Mouse (Mus musculus): ENCODE data around the gene Utp6. TPM values are rescaled to one million over a fixed set of nuclear protein-coding genes. Genes with fewer than 3 reads are reported as not detected.

Gene Utp6
- total and polyA plus RNA-seq, 3 experiments: 2.1 to 43.0 (median 41.8) TPM

- DNase-seq: no peak
Observed at GRCm38 (mm10) chr11:79962877-79963183, 640 bp upstream of the Utp6 start.

GRCm38 (mm10) chr11:79961346-79962124 lies 655 bp downstream of the Utp6 start:
- DNase-seq: no peak

GRCm38 (mm10) chr11:79947265-79947664 lies 14.9 kb downstream of the Utp6 start:
- no peak for DNase-seq

GRCm38 (mm10) chr11:79943601-79944000 lies 18.6 kb downstream of the Utp6 start:
- DNase-seq: no peak

GRCm38 (mm10) chr11:79943136-79943535 lies 19.1 kb downstream of the Utp6 start:
- no peak for DNase-seq

- DNase-seq: no peak
Observed at GRCm38 (mm10) chr11:79935766-79936165, 26.4 kb downstream of the Utp6 start.

GRCm38 (mm10) chr11:79922766-79923165 lies 39.4 kb downstream of the Utp6 start:
- no peak for DNase-seq

- DNase-seq: no peak
Observed at GRCm38 (mm10) chr11:79922157-79922556, 40.0 kb downstream of the Utp6 start.

- no peak for DNase-seq
Observed at GRCm38 (mm10) chr11:79920505-79921025, 41.6 kb downstream of the Utp6 start.

GRCm38 (mm10) chr11:79919685-79920504 lies 42.3 kb downstream of the Utp6 start:
- peak; percentile 83 for DNase-seq

GRCm38 (mm10) chr11:79915696-79916349 lies 46.4 kb downstream of the Utp6 start:
- DNase-seq: no peak

GRCm38 (mm10) chr11:79908600-79909483 lies 53.3 kb downstream of the Utp6 start:
- no peak for DNase-seq

GRCm38 (mm10) chr11:79906920-79907319 lies 55.3 kb downstream of the Utp6 start:
- no peak for DNase-seq

- no peak for DNase-seq
Observed at GRCm38 (mm10) chr11:79902881-79903481, 59.2 kb downstream of the Utp6 start.

GRCm38 (mm10) chr11:79901146-79901545 lies 61.0 kb downstream of the Utp6 start:
- no peak for DNase-seq

- no peak for DNase-seq
Observed at GRCm38 (mm10) chr11:79892259-79892658, 69.9 kb downstream of the Utp6 start.

- DNase-seq: no peak
Observed at GRCm38 (mm10) chr11:79890822-79891221, 71.4 kb downstream of the Utp6 start.

- DNase-seq: no peak
Observed at GRCm38 (mm10) chr11:79886961-79887360, 75.2 kb downstream of the Utp6 start.

- no peak for DNase-seq
Observed at GRCm38 (mm10) chr11:79886395-79886794, 75.8 kb downstream of the Utp6 start.

- DNase-seq: no peak
Observed at GRCm38 (mm10) chr11:79885713-79886393, 76.3 kb downstream of the Utp6 start.

GRCm38 (mm10) chr11:79884784-79885183 lies 77.4 kb downstream of the Utp6 start:
- peak; percentile 30 for DNase-seq

Data from adrenal gland, adult 2 months (tissue).